30 mouse cellular contexts compared by ENCODE assay signal in the genomic region with DNA sequence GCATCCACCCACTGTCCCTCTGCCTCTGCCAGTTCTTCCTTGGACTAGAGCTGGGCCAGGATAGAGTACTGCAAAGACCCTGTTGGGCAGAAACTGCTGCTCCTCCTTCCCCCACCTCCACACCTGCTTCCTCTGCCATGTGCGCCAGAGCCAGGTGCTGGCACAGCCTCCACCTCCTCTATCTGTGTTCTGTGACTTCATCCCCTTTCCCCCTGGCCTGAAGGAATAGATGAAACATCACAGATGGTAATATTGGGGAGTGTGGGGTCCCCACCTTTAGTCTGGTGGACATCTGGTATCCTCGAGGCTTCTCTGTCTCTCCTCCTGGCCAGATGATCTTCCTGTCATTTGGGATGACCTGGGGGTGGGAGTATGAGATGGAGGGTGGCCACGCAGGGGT. TPM values are rescaled to one million over a fixed set of nuclear protein-coding genes. Genes with fewer than 3 reads are reported as not detected.
"Had no signal": no experiment of that assay in that cellular context is flagged by ENCODE, and none has a peak within 500 bp of the region (broad histone marks: within the 10 kb centered on the region; RNA-seq: fewer than 3 reads in every experiment).

No protein-coding gene starts in this region.

- H3K4me3 ChIP-seq: heart, adult 2 months; heart, embryonic 13.5 days; heart, embryonic 15.5 days; hindbrain, embryonic 15.5 days; kidney, embryonic 15.5 days; limb, embryonic 13.5 days; limb, embryonic 15.5 days had no signal

- DNase-seq: gastrocnemius, postnatal 14 days; gastrocnemius, postnatal 36 days; heart, adult 11 months; heart, adult 2 months; heart, postnatal 14 days; heart, postnatal 36 days; kidney, adult 11 months; kidney, adult 2 months; kidney, adult 9 months; kidney, postnatal 14 days; kidney, postnatal 36 days; layer of hippocampus, adult 9-11 months; layer of hippocampus, postnatal 36 days had no signal

- H3K9ac ChIP-seq: heart, embryonic 13.5 days; heart, embryonic 15.5 days; hindbrain, embryonic 13.5 days; hindbrain, embryonic 15.5 days; kidney, embryonic 15.5 days; limb, embryonic 13.5 days; limb, embryonic 15.5 days had no signal

- H3K36me3 ChIP-seq: heart, embryonic 13.5 days; heart, embryonic 15.5 days; kidney, embryonic 15.5 days; limb, embryonic 13.5 days; limb, embryonic 15.5 days had no signal

- ATAC-seq: intestine, embryonic 16.5 days had no signal

- H3K9me3 ChIP-seq: heart, embryonic 13.5 days; heart, embryonic 15.5 days; hindbrain, embryonic 13.5 days; hindbrain, embryonic 15.5 days; kidney, embryonic 15.5 days; limb, embryonic 13.5 days; limb, embryonic 15.5 days had no signal

- H3K27ac ChIP-seq: heart, adult 2 months; heart, embryonic 13.5 days; heart, embryonic 15.5 days; hindbrain, embryonic 13.5 days; kidney, embryonic 15.5 days; kidney, postnatal 0 days; limb, embryonic 13.5 days; limb, embryonic 15.5 days had no signal

- H3K4me2 ChIP-seq: heart, embryonic 11.5 days; heart, embryonic 13.5 days; heart, embryonic 15.5 days; kidney, embryonic 15.5 days; limb, embryonic 13.5 days; limb, embryonic 15.5 days had no signal

RNA-seq across cellular contexts. Expression of a gene that starts 13.7 kb away (rescaled TPM):
- polyA plus RNA-seq: heart, embryonic 11.5 days; heart, embryonic 13.5 days; heart, postnatal 0 days; hindbrain, embryonic 11.5 days; hindbrain, embryonic 13.5 days; hindbrain, embryonic 15.5 days; intestine, embryonic 14.5 days; kidney, embryonic 15.5 days; limb, embryonic 11.5 days; limb, embryonic 13.5 days had no signal

RNA-seq across cellular contexts. Expression of a gene that starts 15.5 kb away (rescaled TPM):
- polyA plus RNA-seq: heart, embryonic 11.5 days; heart, embryonic 13.5 days; heart, embryonic 15.5 days; heart, postnatal 0 days; hindbrain, embryonic 11.5 days; hindbrain, embryonic 13.5 days; hindbrain, embryonic 15.5 days; hindbrain, postnatal 0 days; intestine, embryonic 14.5 days; intestine, embryonic 16.5 days; kidney, adult 2 months; kidney, embryonic 15.5 days; kidney, postnatal 0 days; large intestine, adult 2 months; limb, embryonic 11.5 days; limb, embryonic 13.5 days; limb, embryonic 15.5 days; liver, adult 2 months had no signal

RNA-seq across cellular contexts. Expression of a gene that starts 15.5 kb away (rescaled TPM):
- polyA plus RNA-seq: heart, postnatal 0 days; liver, adult 2 months had no signal
